Mouse (Mus musculus) brain, embryonic 14.5 days (tissue): ENCODE data around the gene Osbpl11. TPM values are rescaled to one million over a fixed set of nuclear protein-coding genes. Genes with fewer than 3 reads are reported as not detected.

ENCODE experiments used
- DNase-seq: peaks from one replicate; pipeline ENCODE4 v3.0.0-alpha.2; 2011; ENCODE audit warnings: low read depth
- CTCF ChIP-seq: fragments of 200-500 bp; IDR thresholded peaks from 2 replicates; pipeline ENCODE4 v1.5.1; 2012; ENCODE audit warnings: inconsistent platforms, mild to moderate bottlenecking, moderate library complexity, borderline replicate concordance; ENCODE audit not compliant: insufficient read depth, insufficient read length; ENCODE audit errors: extremely low read depth
- POLR2A ChIP-seq: fragments of 200-500 bp; IDR thresholded peaks from 2 replicates; pipeline ENCODE4 v1.6.1; 2012; ENCODE audit warnings: mild to moderate bottlenecking, inconsistent platforms, borderline replicate concordance; ENCODE audit not compliant: poor library complexity, insufficient read depth, insufficient read length, severe bottlenecking; ENCODE audit errors: extremely low read depth
- polyA plus RNA-seq: library from polyadenylated mRNA; depleted of rRNA; stranded (reverse); fragments of >200 nt; gene quantifications from 2 replicates; pipeline ENCODE4 v1.2.3, GENCODE M21; 2012

Gene Osbpl11
- polyA plus RNA-seq, 1 experiment, result 19.7 TPM

- DNase-seq, result peak; percentile 97
- TF ChIP-seq POLR2A (peak; percentile 48; the same call in 1 of the 2 replicates), CTCF (no peak)
Measured at GRCm38 (mm10) chr16:33251194-33252051, 66.6 kb downstream of the Osbpl11 start, which contains the start of gene Snx4. Gene Snx4, plus strand, starts transcription at chr16:33251442.

GRCm38 (mm10) chr16:33255601-33256000 lies 70.7 kb downstream of the Osbpl11 start:
- DNase-seq, result no peak
- TF ChIP-seq CTCF, result no peak
- TF ChIP-seq POLR2A, result no peak

GRCm38 (mm10) chr16:33258530-33258929 lies 73.7 kb downstream of the Osbpl11 start:
- no peak for TF ChIP-seq POLR2A
- TF ChIP-seq CTCF, result no peak
- no peak for DNase-seq

- no peak for DNase-seq
- TF ChIP-seq CTCF (no peak), POLR2A (no peak)
Measured at GRCm38 (mm10) chr16:33259824-33260223, 75.0 kb downstream of the Osbpl11 start.

- DNase-seq, result no peak
- TF ChIP-seq CTCF (no peak), POLR2A (no peak)
Measured at GRCm38 (mm10) chr16:33260825-33261224, 76.0 kb downstream of the Osbpl11 start.

GRCm38 (mm10) chr16:33261584-33262061 lies 76.8 kb downstream of the Osbpl11 start:
- TF ChIP-seq CTCF (no peak), POLR2A (no peak)
- no peak for DNase-seq

GRCm38 (mm10) chr16:33262096-33262495 lies 77.2 kb downstream of the Osbpl11 start:
- TF ChIP-seq POLR2A (no peak), CTCF (no peak)
- DNase-seq, result no peak

GRCm38 (mm10) chr16:33267616-33268253 lies 82.9 kb downstream of the Osbpl11 start:
- no peak for DNase-seq
- TF ChIP-seq POLR2A (no peak), CTCF (no peak)

GRCm38 (mm10) chr16:33271824-33272223 lies 87.0 kb downstream of the Osbpl11 start:
- no peak for TF ChIP-seq CTCF
- no peak for TF ChIP-seq POLR2A
- DNase-seq, result no peak

- TF ChIP-seq POLR2A, result no peak
- no peak for TF ChIP-seq CTCF
- no peak for DNase-seq
Measured at GRCm38 (mm10) chr16:33283079-33283478, 98.2 kb downstream of the Osbpl11 start.

GRCm38 (mm10) chr16:33288536-33288935 lies 103.7 kb downstream of the Osbpl11 start:
- no peak for TF ChIP-seq CTCF
- no peak for TF ChIP-seq POLR2A
- DNase-seq, result no peak
